Comparison of ENCODE assay signal across 25 mouse cellular contexts in the genomic region with DNA sequence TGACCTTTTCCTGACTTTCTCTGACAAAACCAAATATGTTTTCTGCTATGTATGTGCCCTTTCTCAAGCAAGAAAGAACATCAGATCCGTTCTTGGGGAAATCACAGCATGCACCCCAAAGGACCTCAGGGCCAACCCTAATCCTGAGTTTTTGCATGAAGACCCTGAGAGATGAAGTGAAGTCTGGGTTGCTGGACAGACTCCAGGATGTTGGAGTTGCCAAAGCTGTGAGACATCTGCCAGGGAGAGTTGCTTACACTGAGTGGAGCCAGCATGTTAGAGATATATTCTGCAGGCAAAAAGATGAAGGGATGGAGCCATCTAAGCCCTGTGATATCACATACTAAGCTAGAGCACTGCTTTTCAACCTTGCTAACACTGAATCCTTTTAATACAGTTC. TPM values are rescaled to one million over a fixed set of nuclear protein-coding genes. Genes with fewer than 3 reads are reported as not detected.
DNase-seq lines count a peak whose midpoint lies in the region; ATAC-seq and TF ChIP-seq lines count a peak whose summit lies in the region.
"Had no signal": no experiment of that assay in that cellular context is flagged by ENCODE, and none has a peak within 500 bp of the region (broad histone marks: within the 10 kb centered on the region; RNA-seq: fewer than 3 reads in every experiment).

No protein-coding gene starts in this region.

- peak; percentile 20 for DNase-seq in adrenal gland, adult 2 months
- DNase-seq in adrenal gland, postnatal 4 days (ENCODE audit: low spot score in 2 of 2), result no peak
- peak; percentile 13 for DNase-seq in forebrain, postnatal 0 days
- DNase-seq in forebrain, embryonic 10.5 days (ENCODE audit: extremely low spot score, low spot score), result no peak
- no peak for DNase-seq in lung, adult 2 months
- DNase-seq in brain, embryonic 14.5 days (ENCODE audit: low read depth), result peak; percentile 42
- DNase-seq: adrenal gland, postnatal 10 days; B cell, adult 2 months; cerebellum, adult 2 months; cerebellum, postnatal 25 days; gastrocnemius, postnatal 10 days; heart, adult 18-20 months; heart, postnatal 10 days; heart, postnatal 4 days had no signal

- no peak overlapping the region for H3K4me3 ChIP-seq in forebrain, postnatal 0 days (ENCODE audit: low read depth, low read length)
- no peak overlapping the region for H3K4me3 ChIP-seq in forebrain, embryonic 10.5 days
- no peak overlapping the region for H3K4me3 ChIP-seq in lung, embryonic 15.5 days
- H3K4me3 ChIP-seq in lung, adult 2 months (replicated peaks; ENCODE audit: extremely low read depth, low read depth, low read length), result no peak overlapping the region
- H3K4me3 ChIP-seq: embryonic facial prominence, embryonic 13.5 days; forebrain, embryonic 15.5 days; heart, embryonic 10.5 days; hindbrain, embryonic 13.5 days; intestine, embryonic 15.5 days had no signal

- TF ChIP-seq CTCF in forebrain, postnatal 0 days (IDR thresholded peaks at IDR 0.05; ENCODE audit: low read depth), result no peak
- no peak for TF ChIP-seq CTCF in lung, adult 2 months (IDR thresholded peaks at IDR 0.05; ENCODE audit: insufficient read depth, low read length)
- TF ChIP-seq CTCF in brain, embryonic 14.5 days (IDR thresholded peaks at IDR 0.05; ENCODE audit: borderline replicate concordance, extremely low read depth, insufficient read depth, insufficient read length), result no peak

- TF ChIP-seq POLR2A in lung, adult 2 months (IDR thresholded peaks at IDR 0.05; ENCODE audit: borderline replicate concordance, extremely low read depth, low read depth, low read length), result no peak
- no peak for TF ChIP-seq POLR2A in brain, embryonic 14.5 days (IDR thresholded peaks at IDR 0.05; ENCODE audit: borderline replicate concordance, extremely low read depth, insufficient read depth, insufficient read length, poor library complexity, severe bottlenecking)

- H3K36me3 ChIP-seq in forebrain, postnatal 0 days (ENCODE audit: insufficient read depth), result no peaks in the 10 kb centered on the region
- no peaks in the 10 kb centered on the region for H3K36me3 ChIP-seq in forebrain, embryonic 10.5 days (replicated peaks)
- no peaks in the 10 kb centered on the region for H3K36me3 ChIP-seq in lung, embryonic 15.5 days
- H3K36me3 ChIP-seq: embryonic facial prominence, embryonic 13.5 days; forebrain, embryonic 15.5 days; G1E; heart, embryonic 10.5 days; hindbrain, embryonic 13.5 days; intestine, embryonic 15.5 days had no signal

- H3K27ac ChIP-seq in forebrain, postnatal 0 days (ENCODE audit: low read depth, low read length), result no peak overlapping the region
- no peak overlapping the region for H3K27ac ChIP-seq in forebrain, embryonic 10.5 days
- H3K27ac ChIP-seq in lung, embryonic 15.5 days, result no peak overlapping the region
- H3K27ac ChIP-seq: embryonic facial prominence, embryonic 13.5 days; forebrain, embryonic 15.5 days; heart, embryonic 10.5 days; hindbrain, embryonic 13.5 days; intestine, embryonic 15.5 days had no signal

- no peak overlapping the region for H3K4me2 ChIP-seq in forebrain, postnatal 0 days (ENCODE audit: low read depth)
- no peak overlapping the region for H3K4me2 ChIP-seq in lung, embryonic 15.5 days
- H3K4me2 ChIP-seq: embryonic facial prominence, embryonic 13.5 days; forebrain, embryonic 15.5 days; hindbrain, embryonic 13.5 days; intestine, embryonic 15.5 days had no signal

- no peaks in the 10 kb centered on the region for H3K4me1 ChIP-seq in forebrain, postnatal 0 days (ENCODE audit: insufficient read depth)
- H3K4me1 ChIP-seq in forebrain, embryonic 10.5 days, result peaks cover 5% of the 10 kb centered on the region
- H3K4me1 ChIP-seq in lung, embryonic 15.5 days, result 0 out of 2 replicates have a peak, but pooled peaks cover 7% of the 10 kb centered on the region
- H3K4me1 ChIP-seq in lung, adult 2 months (ENCODE audit: control insufficient read depth, insufficient read depth, low read length), result no peaks in the 10 kb centered on the region
- H3K4me1 ChIP-seq: embryonic facial prominence, embryonic 13.5 days; heart, embryonic 10.5 days; hindbrain, embryonic 13.5 days; intestine, embryonic 15.5 days had no signal

- no peaks in the 10 kb centered on the region for H3K9me3 ChIP-seq in forebrain, postnatal 0 days (ENCODE audit: low read length)
- H3K9me3 ChIP-seq in forebrain, embryonic 10.5 days, result no peaks in the 10 kb centered on the region
- H3K9me3 ChIP-seq in lung, embryonic 15.5 days, result no peaks in the 10 kb centered on the region
- H3K9me3 ChIP-seq: embryonic facial prominence, embryonic 13.5 days; forebrain, embryonic 15.5 days; G1E; heart, embryonic 10.5 days; hindbrain, embryonic 13.5 days; intestine, embryonic 15.5 days had no signal

- no peak for ATAC-seq in forebrain, postnatal 0 days
- ATAC-seq in lung, embryonic 15.5 days (ENCODE audit: borderline replicate concordance, extremely low read depth, low FRiP score, low TSS enrichment), result peak; percentile 46; the same call in 1 of the 2 replicates
- ATAC-seq: CD4-positive, CD25-positive, alpha-beta regulatory T cell, adult 4 months; forebrain, embryonic 15.5 days; intestine, embryonic 15.5 days had no signal

- no peak overlapping the region for H3K9ac ChIP-seq in forebrain, postnatal 0 days
- no peak overlapping the region for H3K9ac ChIP-seq in lung, embryonic 15.5 days
- H3K9ac ChIP-seq: embryonic facial prominence, embryonic 13.5 days; forebrain, embryonic 15.5 days; hindbrain, embryonic 13.5 days; intestine, embryonic 15.5 days had no signal

- no peaks in the 10 kb centered on the region for H3K27me3 ChIP-seq in forebrain, postnatal 0 days (ENCODE audit: insufficient read depth, low read length)
- no peaks in the 10 kb centered on the region for H3K27me3 ChIP-seq in forebrain, embryonic 10.5 days (ENCODE audit: poor library complexity, severe bottlenecking)
- H3K27me3 ChIP-seq in lung, embryonic 15.5 days, result no peaks in the 10 kb centered on the region
- H3K27me3 ChIP-seq: embryonic facial prominence, embryonic 13.5 days; forebrain, embryonic 15.5 days; hindbrain, embryonic 13.5 days; intestine, embryonic 15.5 days had no signal

- 64% methylated on average over 1 of the region's 1 CpGs for WGBS in forebrain, postnatal 0 days
- WGBS in forebrain, embryonic 10.5 days, result 76% methylated on average over 1 of the region's 1 CpGs
- 48% methylated on average over 1 of the region's 1 CpGs for WGBS in lung, embryonic 15.5 days
- 58% methylated on average over 1 of the region's 1 CpGs for WGBS in lung, adult 2 months

RNA-seq across cellular contexts. Expression of a gene that starts 34.3 kb away (rescaled TPM):
- not detected for total RNA-seq in adrenal gland, adult 2 months (2021)
- not detected in 2 replicates for polyA plus RNA-seq in adrenal gland, adult 2 months (2012; rRNA removed)
- total RNA-seq in adrenal gland, postnatal 4 days (2021), result not detected
- total RNA-seq in forebrain, postnatal 0 days (2014; rRNA removed), result 2.0 TPM in 1 of 2 replicates, not detected in the other
- polyA plus RNA-seq in forebrain, postnatal 0 days (2015; fragmentation: Nextera tagmentation; extraction: Ambion mirVana), result 1.9 and 3.0 TPM in 2 replicates
- 1.8 and 2.8 TPM in 2 replicates for polyA plus RNA-seq in forebrain, embryonic 10.5 days (2016; fragmentation: Nextera tagmentation; extraction: Ambion mirVana)
- 49.9 and 53.3 TPM in 2 replicates for polyA plus RNA-seq in lung, embryonic 15.5 days (2015; fragmentation: Nextera tagmentation; extraction: Ambion mirVana)
- 11.4 and 26.2 TPM in 2 replicates for polyA plus RNA-seq in lung, adult 2 months (2012; rRNA removed)
- polyA plus RNA-seq in brain, embryonic 14.5 days (2012; rRNA removed), result 1.4 TPM in 2 replicates
- total RNA-seq: G1E; gastrocnemius, postnatal 10 days; gastrocnemius, postnatal 4 days; heart, adult 18-20 months; heart, postnatal 10 days; heart, postnatal 4 days had no signal
- polyA plus RNA-seq: CD4-positive, CD25-positive, alpha-beta regulatory T cell, adult 4 months; cerebellum, adult 2 months; frontal cortex, adult 2 months; G1E; heart, embryonic 14.5 days had no signal

Comparison
In these comparisons a context has a peak if more than half of its experiments do, and no peak if none do; other contexts are left out.
1. DNase-seq: peak in adrenal gland, adult 2 months (single experiment), forebrain, postnatal 0 days (single experiment) and brain, embryonic 14.5 days (single experiment); none in adrenal gland, postnatal 4 days (0 of 2), forebrain, embryonic 10.5 days (single experiment) and lung, adult 2 months (single experiment).